Mouse (Mus musculus) heart, embryonic 15.5 days (tissue): ENCODE data around the gene Hoxc4. TPM values are rescaled to one million over a fixed set of nuclear protein-coding genes. Genes with fewer than 3 reads are reported as not detected.
A peak's percentile ranks its signal among the peaks of the same experiment; 100 is the strongest.

Experiments used
- ATAC-seq: fragments of 200-750 bp; cut with Nextera tagmentation; replicated peaks from 2 replicates; pipeline ENCODE4 v1.8.0; 2017; ENCODE audit warnings: low read depth, moderate TSS enrichment; ENCODE audit not compliant: insufficient number of reproducible peaks, insufficient read depth, low FRiP score
- H3K27ac ChIP-seq: fragments of 300-500 bp; sonication (generic); 2 replicates; pipeline ENCODE4 v1.5.1; 2015; ENCODE audit warnings: mild to moderate bottlenecking, inconsistent platforms
- H3K27me3 ChIP-seq: fragments of 300-500 bp; sonication (generic); 2 replicates; pipeline ENCODE4 v1.6.1; 2015; ENCODE audit warnings: inconsistent platforms
- H3K36me3 ChIP-seq: fragments of 300-500 bp; sonication (generic); 2 replicates; pipeline ENCODE4 v1.6.1; 2015; ENCODE audit warnings: mild to moderate bottlenecking, inconsistent platforms
- H3K4me1 ChIP-seq: fragments of 300-500 bp; sonication (generic); replicated peaks from 2 replicates; pipeline ENCODE4 v1.6.1; 2015; ENCODE audit warnings: inconsistent platforms
- H3K4me2 ChIP-seq: fragments of 300-500 bp; sonication (generic); 2 replicates; pipeline ENCODE4 v1.6.1; 2015; ENCODE audit warnings: inconsistent platforms, mild to moderate bottlenecking, moderate library complexity
- H3K4me3 ChIP-seq: fragments of 300-500 bp; sonication (generic); 2 replicates; pipeline ENCODE4 v1.5.1; 2015; ENCODE audit warnings: mild to moderate bottlenecking, inconsistent platforms
- H3K9ac ChIP-seq: fragments of 300-500 bp; sonication (generic); 2 replicates; pipeline ENCODE4 v1.6.1; 2015; ENCODE audit warnings: mild to moderate bottlenecking, inconsistent platforms
- H3K9me3 ChIP-seq: fragments of 300-500 bp; sonication (generic); replicated peaks from 2 replicates; pipeline ENCODE4 v1.6.1; 2016; ENCODE audit warnings: inconsistent platforms
- WGBS: fragments of 180-500 bp; shearing (Covaris S2); methylation state at CpG from one replicate; pipeline ENCODE4 v1.1.7; 2015; ENCODE audit warnings: mixed read lengths; 5-methylcytosine and 5-hydroxymethylcytosine counted together
- microRNA counts: library from miRNA; unstranded; fragments of <30 nt; microRNA quantifications from one replicate; lab custom pipeline; 2016
- microRNA-seq: library from miRNA; unstranded; fragments of <30 nt; microRNA quantifications from one replicate; pipeline ENCODE4, GENCODE M21; 2016
- polyA plus RNA-seq: library from polyadenylated mRNA; unstranded; fragments of >200 nt; fragmentation: Nextera tagmentation; extraction: Ambion mirVana; gene quantifications from 2 replicates; pipeline ENCODE4 v1.2.1, GENCODE M21; 2015

Hoxc4 gene
- polyA plus RNA-seq, 1 experiment from 2014 or later = 0.52 TPM

DNA sequence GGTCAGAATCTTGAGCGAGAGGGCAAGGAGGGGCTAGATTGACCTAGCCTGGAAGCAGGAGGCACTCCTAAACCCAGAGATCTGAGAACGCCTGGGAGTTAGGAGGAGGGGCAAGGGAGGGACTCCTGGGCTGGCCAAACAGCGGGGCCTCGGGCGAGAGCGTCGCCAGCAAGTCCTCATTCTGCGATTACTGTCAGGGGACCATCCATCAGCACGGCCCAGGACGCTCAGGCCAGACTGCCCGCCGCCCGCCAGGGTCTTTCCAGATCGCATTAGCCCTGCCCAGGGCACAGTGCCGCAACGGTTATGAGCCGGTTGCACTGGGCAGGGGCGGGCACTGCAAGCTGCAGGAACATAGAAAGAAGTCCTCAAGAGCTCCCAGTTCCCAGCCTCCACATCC is 50.4 kb downstream of the Hoxc4 start:
- H3K4me2 ChIP-seq = peak overlapping the region; percentile 41
- H3K4me3 ChIP-seq = peak overlapping the region; percentile 24
- H3K36me3 ChIP-seq = no peaks in the 10 kb centered on the region
- H3K27ac ChIP-seq = no peak overlapping the region
- no peak overlapping the region for H3K9ac ChIP-seq
- no peaks in the 10 kb centered on the region for H3K4me1 ChIP-seq
- ATAC-seq = no peak; the same call in 1 of the 2 replicates
- under 1% methylated on average over 18 of the region's 18 CpGs for WGBS
- peaks cover 94% of the 10 kb centered on the region for H3K27me3 ChIP-seq
- no peaks in the 10 kb centered on the region for H3K9me3 ChIP-seq

DNA sequence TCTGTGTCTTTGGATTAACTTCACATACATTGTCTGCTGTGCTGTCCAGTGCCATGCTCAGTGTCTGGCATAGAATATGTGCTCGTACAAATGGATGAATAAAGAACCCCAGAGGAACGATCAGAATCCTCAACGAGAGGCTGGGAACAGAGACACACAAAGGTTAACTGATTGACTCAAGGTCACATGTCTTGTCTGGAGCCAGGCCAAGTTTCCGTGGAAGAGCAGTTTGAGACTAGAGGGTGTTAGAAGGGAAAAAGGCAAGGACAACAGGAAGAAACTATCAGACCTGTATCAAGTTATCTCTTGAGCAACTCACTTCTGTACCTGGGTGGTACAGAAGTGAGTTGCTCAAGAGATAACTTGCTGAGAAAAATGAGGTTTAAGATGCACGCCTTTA is 52.5 kb downstream of the Hoxc4 start:
- Histone ChIP-seq H3K9me3 (no peaks in the 10 kb centered on the region), H3K27ac (no peak overlapping the region), H3K36me3 (no peaks in the 10 kb centered on the region), H3K9ac (no peak overlapping the region), H3K27me3 (peaks cover 93% of the 10 kb centered on the region), H3K4me1 (no peaks in the 10 kb centered on the region), H3K4me3 (no peak overlapping the region), H3K4me2 (no peak overlapping the region)
- no peak for ATAC-seq
- 39% methylated on average over 5 of the region's 5 CpGs for WGBS

DNA sequence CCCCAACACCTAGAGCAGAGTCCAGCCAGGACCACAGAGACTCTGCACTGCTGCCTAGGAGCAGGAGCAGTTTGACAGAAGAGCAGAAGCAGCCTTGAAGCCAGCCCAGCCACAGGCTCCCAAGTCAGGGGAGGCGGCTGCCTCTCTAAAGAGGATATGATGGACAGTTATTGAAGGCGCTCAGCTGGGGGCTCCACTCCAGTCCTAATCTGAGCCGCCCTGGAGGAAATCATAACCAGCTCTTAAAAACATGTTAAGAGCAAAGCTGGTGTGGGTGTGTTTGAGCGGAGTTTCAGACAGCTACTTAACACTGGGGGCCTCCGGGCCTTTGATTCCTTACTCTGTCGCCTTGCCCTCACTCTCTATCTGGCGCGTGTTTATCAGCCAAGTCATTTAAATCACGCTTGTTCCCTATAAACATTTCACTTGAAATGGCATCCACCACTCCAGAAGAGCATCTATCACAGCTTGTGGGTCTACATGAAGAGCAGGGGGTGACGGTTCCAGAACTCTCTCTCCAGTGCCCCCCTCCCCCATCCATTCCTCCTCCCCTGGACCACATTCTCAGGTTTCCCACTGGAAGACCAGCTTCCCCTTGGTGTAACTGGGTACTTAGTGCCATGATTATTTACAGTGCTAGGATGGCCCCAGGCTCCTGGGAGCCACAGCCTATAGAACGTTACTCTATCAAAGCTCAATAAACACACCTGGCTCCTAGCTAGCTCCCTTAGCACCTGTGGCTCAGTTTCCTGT is 56.1 kb downstream of the Hoxc4 start:
- H3K4me3 ChIP-seq = no peak overlapping the region
- H3K27ac ChIP-seq = no peak overlapping the region
- H3K9ac ChIP-seq = no peak overlapping the region
- H3K27me3 ChIP-seq = peaks cover 89% of the 10 kb centered on the region
- ATAC-seq = no peak
- H3K36me3 ChIP-seq = no peaks in the 10 kb centered on the region
- no peak overlapping the region for H3K4me2 ChIP-seq
- WGBS = 25% methylated on average over 11 of the region's 11 CpGs
- no peaks in the 10 kb centered on the region for H3K4me1 ChIP-seq
- H3K9me3 ChIP-seq = no peaks in the 10 kb centered on the region

DNA sequence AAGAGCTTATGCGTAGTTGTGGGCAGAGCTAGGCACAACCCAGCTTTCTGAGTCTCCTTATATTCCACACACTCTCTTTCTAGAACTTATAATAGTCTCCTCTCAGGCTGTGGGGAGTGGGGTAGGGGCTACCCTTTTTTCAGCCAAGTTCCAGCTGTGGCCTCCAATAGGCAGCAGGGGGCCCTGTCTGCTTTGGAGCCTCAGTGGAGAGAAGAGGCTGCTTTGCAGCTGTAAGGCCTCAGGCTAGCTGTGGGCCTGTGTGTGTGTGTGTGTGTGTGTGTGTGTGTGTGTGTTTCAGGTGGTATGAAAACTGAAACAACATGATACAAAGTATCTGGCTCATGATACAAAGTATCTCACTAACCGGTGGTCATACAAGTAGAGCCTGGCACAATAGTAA is 58.9 kb downstream of the Hoxc4 start:
- Histone ChIP-seq H3K9ac (no peak overlapping the region), H3K9me3 (no peaks in the 10 kb centered on the region), H3K4me2 (no peak overlapping the region), H3K27me3 (peaks cover 90% of the 10 kb centered on the region), H3K4me1 (no peaks in the 10 kb centered on the region), H3K4me3 (no peak overlapping the region), H3K36me3 (no peaks in the 10 kb centered on the region), H3K27ac (no peak overlapping the region)
- 78% methylated on average over 2 of the region's 2 CpGs for WGBS
- ATAC-seq = no peak

DNA sequence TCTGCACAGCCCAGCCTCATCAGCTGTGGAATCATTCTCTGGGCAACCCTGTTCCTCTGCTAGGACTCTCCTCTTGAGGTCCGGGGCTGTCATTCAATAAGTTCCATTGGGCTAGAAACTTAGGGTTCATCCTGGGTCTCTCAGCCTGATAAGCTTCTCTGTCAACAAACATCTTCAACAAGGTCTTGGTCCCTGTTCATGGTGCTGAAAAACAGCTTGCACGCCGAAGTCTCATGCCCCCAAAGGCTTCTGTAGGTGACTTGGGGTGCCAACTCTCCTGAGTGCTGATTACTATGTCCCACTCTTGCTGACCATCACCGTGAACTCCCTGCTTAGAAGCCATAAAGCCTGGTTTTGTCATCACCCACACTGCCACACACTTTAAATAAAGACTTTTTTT is 63.9 kb downstream of the Hoxc4 start:
- Histone ChIP-seq H3K27ac (no peak overlapping the region), H3K9me3 (no peaks in the 10 kb centered on the region), H3K36me3 (no peaks in the 10 kb centered on the region), H3K9ac (no peak overlapping the region), H3K4me3 (no peak overlapping the region), H3K4me2 (no peak overlapping the region), H3K4me1 (peaks cover 18% of the 10 kb centered on the region), H3K27me3 (peaks cover 95% of the 10 kb centered on the region)
- 36% methylated on average over 4 of the region's 4 CpGs for WGBS
- ATAC-seq = no peak

DNA sequence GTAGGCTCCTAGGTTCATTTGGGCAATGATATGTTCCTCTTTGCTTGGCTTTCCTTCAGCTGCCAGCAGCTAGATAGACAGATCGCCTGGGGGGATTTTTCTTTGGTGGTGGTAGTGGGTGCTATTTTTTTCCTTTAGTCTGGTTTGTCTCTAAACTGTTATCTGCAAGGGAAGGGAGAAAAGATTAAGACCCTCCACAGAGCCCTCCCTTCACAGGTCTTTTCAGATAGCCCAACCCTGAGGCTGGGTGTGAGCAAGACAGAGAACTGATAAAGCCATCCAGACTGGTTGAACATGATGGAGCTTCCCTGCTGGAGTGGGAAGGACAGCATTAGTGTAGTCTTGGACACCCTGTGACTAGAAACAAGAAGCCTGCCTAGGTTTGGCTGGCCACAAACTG is 64.9 kb downstream of the Hoxc4 start:
- H3K36me3 ChIP-seq = no peaks in the 10 kb centered on the region
- no peak for ATAC-seq
- peaks cover 98% of the 10 kb centered on the region for H3K27me3 ChIP-seq
- no peak overlapping the region for H3K27ac ChIP-seq
- H3K4me3 ChIP-seq = no peak overlapping the region
- no peak overlapping the region for H3K4me2 ChIP-seq
- H3K4me1 ChIP-seq = peaks cover 18% of the 10 kb centered on the region
- WGBS = 32% methylated on average over 1 of the region's 1 CpGs
- no peaks in the 10 kb centered on the region for H3K9me3 ChIP-seq
- no peak overlapping the region for H3K9ac ChIP-seq

DNA sequence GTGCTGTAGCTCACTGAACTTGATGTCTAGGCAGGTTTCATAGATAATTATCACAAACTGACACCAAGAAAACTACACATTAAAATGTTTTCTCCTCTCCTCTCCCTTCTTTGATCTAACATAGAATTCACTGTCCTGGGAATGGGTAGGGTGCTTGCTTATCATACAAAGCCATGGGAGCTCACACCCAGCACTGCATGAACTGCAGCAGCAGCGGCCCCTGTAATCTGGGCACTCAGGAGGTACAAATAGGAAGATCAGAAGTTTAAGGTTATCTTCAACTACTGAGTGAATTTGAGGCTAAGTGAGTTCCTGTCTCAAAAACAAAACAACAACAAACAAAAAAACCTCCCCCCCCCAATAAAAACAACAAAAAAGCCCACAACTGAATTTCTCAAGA is 66.2 kb downstream of the Hoxc4 start:
- H3K27me3 ChIP-seq = peaks cover 100% of the 10 kb centered on the region
- no peak overlapping the region for H3K4me2 ChIP-seq
- no peak for ATAC-seq
- H3K9me3 ChIP-seq = no peaks in the 10 kb centered on the region
- no peaks in the 10 kb centered on the region for H3K36me3 ChIP-seq
- H3K27ac ChIP-seq = no peak overlapping the region
- H3K4me1 ChIP-seq = peaks cover 18% of the 10 kb centered on the region
- WGBS = 33% methylated on average over 1 of the region's 1 CpGs
- no peak overlapping the region for H3K9ac ChIP-seq
- no peak overlapping the region for H3K4me3 ChIP-seq

DNA sequence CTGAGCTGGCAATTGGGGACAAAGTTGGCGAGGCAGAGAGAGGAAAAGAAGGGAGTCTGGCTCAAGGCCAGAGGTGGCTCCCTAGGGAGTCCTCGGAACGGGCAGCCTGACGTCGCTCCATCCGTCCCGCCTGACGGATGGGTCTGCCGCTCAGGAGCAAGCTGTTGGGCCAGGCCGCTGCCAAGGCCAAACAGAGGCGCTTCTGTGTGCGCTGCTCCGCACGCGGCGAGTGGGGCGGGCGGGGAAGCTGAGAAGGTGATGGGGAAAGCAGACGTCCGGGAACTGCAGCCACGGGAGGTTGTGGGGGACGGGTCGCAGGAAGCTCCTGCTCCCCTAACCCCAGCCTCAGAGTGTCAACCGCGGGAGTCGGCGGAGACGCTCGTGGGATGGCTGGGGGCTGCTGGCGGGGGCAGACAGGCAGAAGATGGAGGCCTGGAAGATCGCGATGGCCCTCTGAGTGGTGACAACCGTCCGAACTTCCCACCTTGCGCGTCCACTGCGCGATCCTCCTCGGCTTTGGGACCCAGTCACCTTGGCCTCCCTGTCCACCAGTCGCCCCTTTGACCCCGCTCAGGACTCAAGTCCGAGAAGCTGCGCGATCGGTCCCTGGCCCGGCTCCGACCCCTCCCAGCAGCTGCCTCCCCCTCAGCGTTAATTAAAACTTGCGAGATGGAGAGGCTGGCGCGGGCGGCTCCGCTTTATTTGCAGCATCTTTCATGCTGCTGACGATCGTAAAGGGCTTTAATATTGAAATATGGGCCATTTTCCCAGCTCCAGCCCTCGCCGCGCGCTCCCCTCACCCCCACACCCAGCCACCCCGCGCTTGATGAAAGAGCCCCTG is 67.3 kb downstream of the Hoxc4 start:
- ATAC-seq = no peak
- H3K4me3 ChIP-seq = peak overlapping the region; percentile 22
- 2% methylated on average over 61 of the region's 61 CpGs for WGBS

More for the DNA sequence above, 67.3 kb downstream of the Hoxc4 start:
- Histone ChIP-seq H3K4me2 (peak overlapping the region; percentile 53), H3K36me3 (no peaks in the 10 kb centered on the region), H3K27ac (no peak overlapping the region), H3K9me3 (no peaks in the 10 kb centered on the region), H3K9ac (no peak overlapping the region), H3K27me3 (peaks cover 100% of the 10 kb centered on the region), H3K4me1 (peaks cover 18% of the 10 kb centered on the region)

MicroRNA genes within 50 kb of the gene (microRNA counts, 519-probe panel; counts per million panel counts)
- microRNA mmu-miR-615-3p (lab: Ali Mortazavi, UCI) = not detected
- microRNA mmu-miR-615-5p (lab: Ali Mortazavi, UCI) = not detected

Small RNAs within 50 kb of the gene (microRNA-seq; reads per million reads assigned to microRNA genes)
- 21.8 reads per million, percentile 34 among the genes with 10 or more reads in this experiment for gene Mir196a-2
- gene Mir615 = 143 reads per million, percentile 55 among the genes with 10 or more reads in this experiment

Other genes with a start within 250 kb of the Hoxc4 start
- not detected in 2 replicates for gene Hoxc13, start 97.8 kb upstream of the Hoxc4 start, polyA plus RNA-seq
- not detected in 2 replicates for gene Hoxc12, start 82.2 kb upstream of the Hoxc4 start, polyA plus RNA-seq
- not detected in 2 replicates for gene Hoxc11, start 64.5 kb upstream of the Hoxc4 start, polyA plus RNA-seq
- gene Hoxc10, start 52.1 kb upstream of the Hoxc4 start, polyA plus RNA-seq = 0.16 TPM in 1 of 2 replicates, not detected in the other
- 0.42 and 0.80 TPM in 2 replicates for gene Hoxc5, start 51.5 kb upstream of the Hoxc4 start, polyA plus RNA-seq
- gene Hoxc9, start 42.5 kb upstream of the Hoxc4 start, polyA plus RNA-seq = 0.19 TPM in 1 of 2 replicates, not detected in the other
- 0.16 TPM in 1 of 2 replicates, not detected in the other for gene Hoxc8, start 28.3 kb upstream of the Hoxc4 start, polyA plus RNA-seq
- gene Hoxc6, start 20.7 kb upstream of the Hoxc4 start, polyA plus RNA-seq = 0.43 and 0.57 TPM in 2 replicates
- gene Smug1, start 148.2 kb downstream of the Hoxc4 start, polyA plus RNA-seq = 14.1 and 16.8 TPM in 2 replicates
- gene Cbx5, start 220.9 kb downstream of the Hoxc4 start, polyA plus RNA-seq = 80.0 and 84.2 TPM in 2 replicates
- gene Hnrnpa1, start 221.5 kb downstream of the Hoxc4 start, polyA plus RNA-seq = 367 and 376 TPM in 2 replicates
- 1.9 and 5.0 TPM in 2 replicates for gene Nfe2, start 239.5 kb downstream of the Hoxc4 start, polyA plus RNA-seq